Mouse (Mus musculus) midbrain, embryonic 16.5 days (tissue): ENCODE measurements around the gene Myl10. TPM values are rescaled to one million over a fixed set of nuclear protein-coding genes. Genes with fewer than 3 reads are reported as not detected.
"Not testable (repeated sequence)": the region's sequence is repeated elsewhere in the genome, so short reads cannot be mapped to it uniquely, and the experiment has no call there.

Source experiments
- ATAC-seq: fragments of 200-750 bp; cut with Nextera tagmentation; 2 replicates; pipeline ENCODE4 v1.8.0; 2017; ENCODE audit warnings: moderate TSS enrichment
- H3K27ac ChIP-seq: fragments of 300-500 bp; sonication (generic); 2 replicates; pipeline ENCODE4 v1.5.1; 2014; ENCODE audit warnings: mild to moderate bottlenecking, low read length, mixed read lengths
- H3K27me3 ChIP-seq: fragments of 300-500 bp; sonication (generic); 2 replicates; pipeline ENCODE4 v1.6.1; 2014; ENCODE audit warnings: low read depth, low read length, mixed read lengths; ENCODE audit not compliant: control insufficient read depth, insufficient read depth
- H3K36me3 ChIP-seq: fragments of 300-500 bp; sonication (generic); 2 replicates; pipeline ENCODE4 v1.6.1; 2014; ENCODE audit warnings: mild to moderate bottlenecking, low read length, moderate library complexity, mixed read lengths; ENCODE audit not compliant: control insufficient read depth, insufficient read depth
- H3K4me1 ChIP-seq: fragments of 300-500 bp; sonication (generic); 2 replicates; pipeline ENCODE4 v1.6.1; 2014; ENCODE audit warnings: mild to moderate bottlenecking, low read length, mixed read lengths; ENCODE audit not compliant: control insufficient read depth, insufficient read depth
- H3K4me2 ChIP-seq: fragments of 300-500 bp; sonication (generic); 2 replicates; pipeline ENCODE4 v1.6.1; 2014; ENCODE audit warnings: mild to moderate bottlenecking, low read length, mixed read lengths
- H3K4me3 ChIP-seq: fragments of 300-500 bp; sonication (generic); 2 replicates; pipeline ENCODE4 v1.5.1; 2014; ENCODE audit warnings: low read depth, mild to moderate bottlenecking, low read length, moderate library complexity, mixed read lengths
- H3K9ac ChIP-seq: fragments of 300-500 bp; sonication (generic); 2 replicates; pipeline ENCODE4 v1.6.1; 2014; ENCODE audit warnings: low read depth, low read length, mixed read lengths
- H3K9me3 ChIP-seq: fragments of 300-500 bp; sonication (generic); replicated peaks from 2 replicates; pipeline ENCODE4 v1.6.1; 2014; ENCODE audit warnings: mild to moderate bottlenecking, low read length, mixed read lengths; ENCODE audit not compliant: control insufficient read depth, poor library complexity, severe bottlenecking
- WGBS: fragments of 180-500 bp; shearing (Covaris S2); extraction: QIAGEN DNeasy Blood & Tissue Kit; methylation state at CpG from one replicate; pipeline ENCODE4 v1.1.7; 2014; 5-methylcytosine and 5-hydroxymethylcytosine counted together
- polyA plus RNA-seq: library from polyadenylated mRNA; unstranded; fragments of >200 nt; fragmentation: Nextera tagmentation; extraction: Ambion mirVana; gene quantifications from 2 replicates; pipeline ENCODE4 v1.2.1, GENCODE M21; 2015

Myl10 gene
- polyA plus RNA-seq, 1 experiment from 2014 or later: not detected

GRCm38 (mm10) chr5:136714232-136714875 is 21.4 kb downstream of the Myl10 start:
- WGBS: 21% methylated on average over 32 of the region's 32 CpGs
- H3K9ac ChIP-seq: peak overlapping the region; percentile 25; the same call in 1 of the 2 replicates
- H3K27ac ChIP-seq: no peak overlapping the region
- H3K9me3 ChIP-seq: no peaks in the 10 kb centered on the region
- H3K4me1 ChIP-seq: peaks cover 8% of the 10 kb centered on the region
- ATAC-seq: peak; percentile 67; the same call in 1 of the 2 replicates
- no peaks in the 10 kb centered on the region for H3K27me3 ChIP-seq
- H3K36me3 ChIP-seq: no peaks in the 10 kb centered on the region
- H3K4me3 ChIP-seq: no peak overlapping the region
- H3K4me2 ChIP-seq: peak overlapping the region; percentile 36

DNA sequence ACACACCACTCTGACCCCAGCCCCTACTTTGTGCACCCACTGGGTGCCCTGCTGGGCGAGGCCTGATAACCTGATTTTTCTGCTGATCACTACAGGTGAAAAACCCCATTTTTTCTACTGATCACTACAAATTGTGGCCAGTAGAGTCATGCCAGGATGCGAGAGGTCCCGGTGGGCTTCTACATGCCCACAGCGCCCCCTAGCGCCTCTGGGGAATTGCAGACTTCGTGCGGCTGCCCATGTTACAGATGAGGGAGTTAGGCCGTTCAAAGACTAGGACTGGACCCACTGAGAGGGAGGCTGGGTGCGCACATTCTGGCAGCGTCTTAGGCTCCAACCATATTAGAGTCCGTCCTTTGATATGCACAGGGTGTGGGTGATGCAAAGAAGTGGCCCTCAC is 21.9 kb downstream of the Myl10 start:
- H3K9ac ChIP-seq: no peak overlapping the region

GRCm38 (mm10) chr5:136716696-136717572 is 24.0 kb downstream of the Myl10 start:
- H3K36me3 ChIP-seq: no peaks in the 10 kb centered on the region
- H3K4me3 ChIP-seq: no peak overlapping the region
- no peaks in the 10 kb centered on the region for H3K27me3 ChIP-seq
- no peak overlapping the region for H3K27ac ChIP-seq
- no peaks in the 10 kb centered on the region for H3K9me3 ChIP-seq
- no peak for ATAC-seq
- H3K4me1 ChIP-seq: peaks cover 8% of the 10 kb centered on the region
- WGBS: 69% methylated on average over 10 of the region's 10 CpGs
- H3K9ac ChIP-seq: no peak overlapping the region
- no peak overlapping the region for H3K4me2 ChIP-seq

More for the DNA sequence above, 21.9 kb downstream of the Myl10 start:
- H3K4me1 ChIP-seq: peaks cover 8% of the 10 kb centered on the region
- H3K27me3 ChIP-seq: no peaks in the 10 kb centered on the region
- 32% methylated on average over 11 of the region's 11 CpGs for WGBS
- no peak overlapping the region for H3K27ac ChIP-seq
- H3K9me3 ChIP-seq: no peaks in the 10 kb centered on the region
- H3K4me3 ChIP-seq: no peak overlapping the region
- no peak for ATAC-seq
- peak overlapping the region; percentile 36 for H3K4me2 ChIP-seq
- H3K36me3 ChIP-seq: no peaks in the 10 kb centered on the region

DNA sequence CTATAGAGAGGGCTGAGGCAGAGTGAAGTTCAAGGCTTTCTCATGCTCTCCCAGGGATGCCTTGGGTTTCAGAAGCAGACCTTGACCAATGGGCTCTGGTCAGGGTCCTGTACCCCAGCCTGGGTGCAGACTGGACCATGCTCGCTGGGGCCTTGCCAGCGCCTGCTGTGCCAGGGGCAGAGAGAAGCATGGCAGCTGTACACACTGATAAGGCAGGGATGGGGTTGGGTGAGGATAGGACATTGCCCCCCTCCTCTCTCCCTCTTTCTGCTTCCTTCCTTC is 24.6 kb downstream of the Myl10 start:
- ATAC-seq: no peak
- no peak overlapping the region for H3K4me2 ChIP-seq
- H3K27me3 ChIP-seq: no peaks in the 10 kb centered on the region
- no peak overlapping the region for H3K27ac ChIP-seq
- no peak overlapping the region for H3K9ac ChIP-seq
- 76% methylated on average over 2 of the region's 2 CpGs for WGBS
- no peak overlapping the region for H3K4me3 ChIP-seq
- no peaks in the 10 kb centered on the region for H3K9me3 ChIP-seq
- no peaks in the 10 kb centered on the region for H3K36me3 ChIP-seq
- peaks cover 8% of the 10 kb centered on the region for H3K4me1 ChIP-seq

GRCm38 (mm10) chr5:136718656-136719055 is 25.7 kb downstream of the Myl10 start:
- Histone ChIP-seq H3K9me3 (no peaks in the 10 kb centered on the region), H3K9ac (no peak overlapping the region), H3K27ac (no peak overlapping the region), H3K4me1 (peaks cover 8% of the 10 kb centered on the region), H3K36me3 (no peaks in the 10 kb centered on the region), H3K4me3 (no peak overlapping the region), H3K27me3 (no peaks in the 10 kb centered on the region), H3K4me2 (no peak overlapping the region)
- ATAC-seq: no peak
- WGBS: 54% methylated on average over 8 of the region's 8 CpGs

DNA sequence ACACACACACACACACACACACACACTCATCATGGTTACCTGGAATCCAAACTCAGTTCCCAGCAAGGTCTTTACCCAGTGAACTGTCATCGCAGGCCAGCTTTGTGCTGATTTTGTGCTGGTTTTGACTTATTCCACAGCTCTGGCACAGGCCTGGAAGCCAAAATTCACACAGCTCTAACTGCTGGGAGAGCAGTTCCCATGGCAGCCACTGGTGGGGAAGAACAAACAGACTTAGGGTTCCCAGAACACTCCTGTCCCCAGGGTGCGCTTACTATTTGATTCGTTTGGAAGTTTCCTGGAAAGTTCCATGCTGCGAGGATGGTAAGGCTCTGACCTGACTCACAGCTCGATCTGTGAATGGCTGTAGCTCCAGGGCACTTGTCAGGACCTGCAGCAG is 28.6 kb downstream of the Myl10 start:
- H3K4me3 ChIP-seq: no peak overlapping the region
- H3K27ac ChIP-seq: no peak overlapping the region
- H3K36me3 ChIP-seq: no peaks in the 10 kb centered on the region
- 81% methylated on average over 5 of the region's 5 CpGs for WGBS
- H3K4me1 ChIP-seq: peaks cover 4% of the 10 kb centered on the region; the same call in 1 of the 2 replicates
- no peak overlapping the region for H3K4me2 ChIP-seq
- H3K27me3 ChIP-seq: no peaks in the 10 kb centered on the region
- no peak for ATAC-seq
- H3K9me3 ChIP-seq: no peaks in the 10 kb centered on the region
- no peak overlapping the region for H3K9ac ChIP-seq

- not testable (repeated sequence) for H3K9me3 ChIP-seq, H3K9ac ChIP-seq, H3K4me1 ChIP-seq, H3K27me3 ChIP-seq, H3K27ac ChIP-seq, ATAC-seq, H3K4me3 ChIP-seq, H3K4me2 ChIP-seq, H3K36me3 ChIP-seq
- WGBS: 83% methylated on average over 4 of the region's 5 CpGs
Measured at GRCm38 (mm10) chr5:136726271-136726670, 33.3 kb downstream of the Myl10 start.

DNA sequence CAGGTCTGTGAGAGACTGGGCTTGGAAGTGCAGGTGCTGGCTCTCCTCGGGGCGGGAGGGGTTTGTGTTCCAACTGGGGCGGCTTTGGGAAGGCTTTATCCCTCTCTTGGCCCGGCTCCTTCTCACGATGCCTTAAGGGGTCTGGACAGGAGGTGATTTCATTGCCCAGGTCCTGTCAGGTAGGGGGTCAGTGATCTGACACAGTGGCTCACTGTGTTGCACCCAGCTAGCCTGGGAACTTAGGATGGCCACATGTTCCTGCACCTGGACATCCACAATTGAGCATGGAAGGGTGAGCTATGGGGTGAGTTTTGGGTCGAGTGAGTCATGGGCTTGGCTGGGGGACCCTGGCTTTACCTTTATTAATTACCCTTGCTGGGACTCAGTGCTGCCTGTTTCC is 46.0 kb downstream of the Myl10 start:
- Histone ChIP-seq H3K27me3 (no peaks in the 10 kb centered on the region), H3K4me1 (no peaks in the 10 kb centered on the region), H3K9ac (no peak overlapping the region), H3K36me3 (no peaks in the 10 kb centered on the region), H3K4me3 (no peak overlapping the region), H3K27ac (no peak overlapping the region), H3K9me3 (no peaks in the 10 kb centered on the region), H3K4me2 (no peak overlapping the region)
- no peak for ATAC-seq
- WGBS: 63% methylated on average over 6 of the region's 6 CpGs

DNA sequence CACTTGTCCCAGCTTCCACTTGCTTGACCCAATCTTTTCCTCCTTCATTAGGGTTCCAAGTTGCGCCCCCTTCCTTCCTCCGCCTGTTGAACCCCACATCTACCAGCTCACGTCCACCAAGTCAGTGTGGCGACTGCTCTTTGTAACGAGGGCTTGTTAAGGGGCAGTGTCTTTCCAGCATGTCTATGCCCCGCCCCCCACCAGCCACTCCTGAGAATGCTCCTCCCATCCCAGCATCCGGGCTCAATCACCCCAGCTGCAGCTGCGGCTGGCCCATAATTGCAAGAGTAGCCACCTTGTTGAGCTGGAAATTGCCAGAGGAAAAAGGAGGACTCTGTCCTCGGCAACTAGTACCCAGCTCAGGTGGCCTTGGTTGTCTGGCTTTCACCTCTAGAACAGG is 53.6 kb downstream of the Myl10 start:
- ATAC-seq: no peak
- no peak overlapping the region for H3K9ac ChIP-seq
- H3K4me1 ChIP-seq: no peaks in the 10 kb centered on the region
- H3K27ac ChIP-seq: no peak overlapping the region
- H3K36me3 ChIP-seq: no peaks in the 10 kb centered on the region
- no peak overlapping the region for H3K4me3 ChIP-seq
- H3K27me3 ChIP-seq: no peaks in the 10 kb centered on the region
- H3K4me2 ChIP-seq: no peak overlapping the region
- 71% methylated on average over 9 of the region's 9 CpGs for whole genome bisulfite sequencing
- H3K9me3 ChIP-seq: no peaks in the 10 kb centered on the region
